ENCODE assay signal across 8 mouse cellular contexts in the genomic region with DNA sequence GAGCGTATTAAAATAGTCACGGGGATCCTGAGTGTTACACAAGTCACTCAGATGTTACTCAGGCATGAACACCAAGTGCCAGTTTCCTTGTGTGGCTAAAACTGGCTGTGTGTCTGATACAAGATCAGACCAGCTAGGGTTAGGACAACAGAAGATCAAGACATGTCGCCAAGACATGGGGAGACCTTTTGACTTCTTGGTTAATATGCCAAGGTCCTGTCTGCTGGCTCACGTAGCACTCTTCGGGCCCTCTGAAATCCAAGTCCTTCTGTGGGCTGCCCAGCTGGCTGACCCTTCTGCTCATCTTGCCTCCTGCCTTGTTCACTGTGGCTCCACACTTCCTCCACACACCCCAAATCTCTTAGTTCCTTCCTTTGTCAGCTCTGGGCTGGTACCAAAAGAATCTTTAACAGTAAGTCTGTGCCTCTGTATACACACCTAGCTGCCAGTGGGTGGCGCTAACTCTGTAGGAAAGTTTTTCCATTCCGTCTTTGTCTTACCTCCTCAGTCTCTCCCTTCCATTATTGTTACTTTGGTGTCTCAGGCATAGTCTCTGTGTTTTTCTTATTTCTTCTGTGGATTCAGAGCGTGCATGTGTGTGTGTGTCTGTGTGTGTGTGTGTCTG. TPM values are rescaled to one million over a fixed set of nuclear protein-coding genes. Genes with fewer than 3 reads are reported as not detected.
A peak's percentile ranks its signal among the peaks of the same experiment; 100 is the strongest.
DNase-seq lines count a peak whose midpoint lies in the region; ATAC-seq lines count a peak whose summit lies in the region.

No protein-coding gene starts in this region.

- no peak overlapping the region for H3K9ac ChIP-seq in hindbrain, embryonic 12.5 days
- no peak overlapping the region for H3K9ac ChIP-seq in embryonic facial prominence, embryonic 12.5 days

- peak overlapping the region; percentile 68 for H3K27ac ChIP-seq in hindbrain, embryonic 10.5 days
- H3K27ac ChIP-seq in hindbrain, embryonic 12.5 days: no peak overlapping the region
- H3K27ac ChIP-seq in embryonic facial prominence, embryonic 12.5 days: peak overlapping the region; percentile 48; the same call in 1 of the 2 replicates
- H3K27ac ChIP-seq in heart, embryonic 10.5 days: no peak overlapping the region

- H3K4me1 ChIP-seq in hindbrain, embryonic 10.5 days (replicated peaks): peaks cover 32% of the 10 kb centered on the region
- H3K4me1 ChIP-seq in hindbrain, embryonic 12.5 days: peaks cover 15% of the 10 kb centered on the region
- peaks cover 25% of the 10 kb centered on the region for H3K4me1 ChIP-seq in embryonic facial prominence, embryonic 12.5 days
- peaks cover 47% of the 10 kb centered on the region for H3K4me1 ChIP-seq in heart, embryonic 10.5 days

- H3K4me2 ChIP-seq in hindbrain, embryonic 12.5 days (replicated peaks): no peak overlapping the region
- H3K4me2 ChIP-seq in embryonic facial prominence, embryonic 12.5 days (replicated peaks): no peak overlapping the region

- peak; percentile 31 for DNase-seq in hindbrain, embryonic 10.5 days (ENCODE audit: low spot score)
- DNase-seq in urinary bladder, postnatal 14 days (ENCODE audit: low spot score): peak; percentile 46
- DNase-seq in urinary bladder, postnatal 36 days (ENCODE audit: low spot score in 2 of 2): no peak
- no peak for DNase-seq in spleen, adult 18-20 months
- no peak for DNase-seq in heart, embryonic 10.5 days (ENCODE audit: low spot score)

- H3K36me3 ChIP-seq in hindbrain, embryonic 10.5 days: no peaks in the 10 kb centered on the region
- H3K36me3 ChIP-seq in hindbrain, embryonic 12.5 days: no peaks in the 10 kb centered on the region
- no peaks in the 10 kb centered on the region for H3K36me3 ChIP-seq in embryonic facial prominence, embryonic 12.5 days
- no peaks in the 10 kb centered on the region for H3K36me3 ChIP-seq in heart, embryonic 10.5 days

- H3K27me3 ChIP-seq in hindbrain, embryonic 10.5 days (ENCODE audit: insufficient read depth, poor library complexity, severe bottlenecking): peaks cover 8% of the 10 kb centered on the region; the same call in 1 of the 2 replicates
- H3K27me3 ChIP-seq in hindbrain, embryonic 12.5 days: no peaks in the 10 kb centered on the region
- H3K27me3 ChIP-seq in embryonic facial prominence, embryonic 12.5 days: no peaks in the 10 kb centered on the region
- no peaks in the 10 kb centered on the region for H3K27me3 ChIP-seq in heart, embryonic 10.5 days (ENCODE audit: insufficient read depth, poor library complexity, severe bottlenecking)

- H3K9me3 ChIP-seq in hindbrain, embryonic 10.5 days: no peaks in the 10 kb centered on the region
- no peaks in the 10 kb centered on the region for H3K9me3 ChIP-seq in hindbrain, embryonic 12.5 days (replicated peaks)
- no peaks in the 10 kb centered on the region for H3K9me3 ChIP-seq in embryonic facial prominence, embryonic 12.5 days
- no peaks in the 10 kb centered on the region for H3K9me3 ChIP-seq in heart, embryonic 10.5 days

- no peak for ATAC-seq in hindbrain, embryonic 12.5 days (ENCODE audit: low FRiP score)
- no peak for ATAC-seq in embryonic facial prominence, embryonic 12.5 days (ENCODE audit: insufficient number of reproducible peaks, insufficient read depth, low FRiP score, low TSS enrichment)
- peak; percentile 70 for ATAC-seq in megakaryocyte-erythroid progenitor cell, adult 5-6 weeks (replicated peaks; ENCODE audit: low FRiP score, low TSS enrichment, poor library complexity, severe bottlenecking)

- no peak overlapping the region for H3K4me3 ChIP-seq in hindbrain, embryonic 10.5 days
- H3K4me3 ChIP-seq in hindbrain, embryonic 12.5 days: no peak overlapping the region
- no peak overlapping the region for H3K4me3 ChIP-seq in embryonic facial prominence, embryonic 12.5 days
- H3K4me3 ChIP-seq in heart, embryonic 10.5 days: no peak overlapping the region

- 62% methylated on average over 8 of the region's 8 CpGs for WGBS in hindbrain, embryonic 10.5 days
- WGBS in hindbrain, embryonic 12.5 days: 69% methylated on average over 8 of the region's 8 CpGs
- 57% methylated on average over 8 of the region's 8 CpGs for whole genome bisulfite sequencing in embryonic facial prominence, embryonic 12.5 days
- 74% methylated on average over 8 of the region's 8 CpGs for WGBS in heart, embryonic 10.5 days

RNA-seq across cellular contexts. Expression of a gene that starts 38.5 kb away (rescaled TPM):
- 1.3 and 1.6 TPM in 2 replicates for polyA plus RNA-seq in hindbrain, embryonic 10.5 days (2016; fragmentation: Nextera tagmentation; extraction: Ambion mirVana)
- polyA plus RNA-seq in hindbrain, embryonic 12.5 days (2016; fragmentation: Nextera tagmentation; extraction: Ambion mirVana): 2.2 and 4.3 TPM in 2 replicates
- 3.7 and 6.4 TPM in 2 replicates for polyA plus RNA-seq in embryonic facial prominence, embryonic 12.5 days (2016; fragmentation: Nextera tagmentation; extraction: Ambion mirVana)
- 11.7 and 15.2 TPM in 2 replicates for total RNA-seq in megakaryocyte-erythroid progenitor cell, adult 5-6 weeks (2014; fragmentation: Nextera tagmentation)
- 8.7 and 15.4 TPM in 2 replicates for total RNA-seq in megakaryocyte-erythroid progenitor cell, adult 5-6 weeks (2017)
- 0.90 and 1.7 TPM in 2 replicates for polyA plus RNA-seq in heart, embryonic 10.5 days (2016; fragmentation: Nextera tagmentation; extraction: Ambion mirVana)

Comparison
In these comparisons a context has a peak if more than half of its experiments do, and no peak if none do; other contexts are left out.
1. DNase-seq: peak in hindbrain, embryonic 10.5 days (single experiment) and urinary bladder, postnatal 14 days (single experiment); none in urinary bladder, postnatal 36 days (0 of 2), spleen, adult 18-20 months (0 of 2) and heart, embryonic 10.5 days (single experiment).
2. H3K27ac ChIP-seq: peak in hindbrain, embryonic 10.5 days (single experiment) and embryonic facial prominence, embryonic 12.5 days (single experiment); none in hindbrain, embryonic 12.5 days (single experiment) and heart, embryonic 10.5 days (single experiment).